Mouse (Mus musculus) layer of hippocampus, postnatal 25 days (tissue): ENCODE data around the gene Nono. TPM values are rescaled to one million over a fixed set of nuclear protein-coding genes. Genes with fewer than 3 reads are reported as not detected.

Experiments
- DNase-seq, 2 experiments: peaks; one replicate each; pipeline ENCODE4 v3.0.0; 2022; ENCODE audit warnings: mixed read lengths in 2 of 2, low spot score in 1 of 2; ENCODE audit errors: extremely low spot score in 1 of 2
- total RNA-seq, 2 experiments: library from RNA; stranded (reverse); gene quantifications; 2 replicates each; pipeline ENCODE4 v1.2.3; 2021

Gene Nono
- total RNA-seq, 2 experiments from 2014 or later: 131 to 158 TPM

GRCm38 (mm10) chrX:101481604-101482350, 52.7 kb downstream of the Nono start:
- no peak for DNase-seq

- peak; percentile 24 to 42 for DNase-seq
Measured at GRCm38 (mm10) chrX:101486487-101487152, 57.5 kb downstream of the Nono start.

Other genes starting within 250 kb of the Nono start
- 10 to 100 TPM; 72.9 to 83.2 TPM for gene Snx12, start 206.8 kb upstream of the Nono start, total RNA-seq
- gene Foxo4, start 174.8 kb upstream of the Nono start, total RNA-seq: 10 to 100 TPM; 18.4 to 22.8 TPM
- not detected for gene Gm614, start 165.3 kb upstream of the Nono start, total RNA-seq
- 1 to 10 TPM; 1.3 to 1.4 TPM for gene Il2rg, start 161.1 kb upstream of the Nono start, total RNA-seq
- not detected for gene Gm20489, start 160.3 kb upstream of the Nono start, total RNA-seq
- gene Med12, start 155.3 kb upstream of the Nono start, total RNA-seq: 10 to 100 TPM; 21.2 to 39.4 TPM
- 100 to 1,000 TPM; 194 to 212 TPM for gene Nlgn3, start 130.2 kb upstream of the Nono start, total RNA-seq
- 10 to 100 TPM; 13.2 TPM for gene Gjb1, start 52.9 kb upstream of the Nono start, total RNA-seq
- 100 to 1,000 TPM; 134 to 167 TPM for gene Zmym3, start 8.5 kb upstream of the Nono start, total RNA-seq
- 1 to 10 TPM in 1 of 2 experiments, under 1 TPM in 1; 0.42 to 1.8 TPM for gene Itgb1bp2, start 19.8 kb downstream of the Nono start, total RNA-seq
- 10 to 100 TPM; 44.7 to 46.3 TPM for gene Taf1, start 103.4 kb downstream of the Nono start, total RNA-seq
- 100 to 1,000 TPM; 180 to 235 TPM for gene Ogt, start 210.7 kb downstream of the Nono start, total RNA-seq